In the genomic region with DNA sequence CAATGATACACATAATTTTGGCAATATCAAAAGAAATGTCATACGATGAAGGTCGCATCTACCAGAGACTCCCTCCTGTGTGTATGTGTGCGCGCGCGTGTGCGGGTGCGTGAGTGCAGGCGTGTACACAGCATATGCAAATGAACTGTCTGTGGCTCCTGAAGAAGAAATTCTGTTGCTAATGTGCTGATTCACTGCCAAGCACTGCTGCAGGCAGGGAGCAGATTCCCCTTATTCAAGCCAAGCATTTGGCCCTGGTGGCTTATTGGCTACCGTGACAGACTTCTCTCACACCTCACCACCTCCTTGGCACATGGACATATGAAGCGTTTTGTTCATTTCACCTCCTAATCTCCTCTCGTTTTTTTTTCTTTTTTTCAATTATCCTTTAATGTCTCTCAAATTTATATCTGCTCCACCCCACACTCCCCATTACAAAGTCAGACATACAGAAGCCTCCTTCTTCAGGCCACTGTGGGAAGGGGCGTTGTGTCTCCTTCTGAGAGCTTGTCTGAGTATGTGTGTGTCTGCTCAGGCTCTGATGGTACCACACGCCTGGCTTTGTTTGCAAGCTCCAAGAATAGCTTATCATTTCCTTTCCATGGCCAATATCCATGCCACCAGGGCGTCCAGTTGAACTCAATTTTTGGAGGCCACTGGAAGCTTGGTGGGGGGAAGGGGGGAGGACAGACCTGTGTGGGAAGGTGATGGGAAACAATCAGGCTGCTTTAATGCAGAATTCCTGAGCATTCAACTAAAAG, we compare ENCODE assay signal across 9 mouse cellular contexts.
A peak's percentile ranks its signal among the peaks of the same experiment; 100 is the strongest.
DNase-seq lines count a peak whose midpoint lies in the region; ATAC-seq and TF ChIP-seq lines count a peak whose summit lies in the region.
"Had no signal": no experiment of that assay in that cellular context is flagged by ENCODE, and none has a peak within 500 bp of the region (broad histone marks: within the 10 kb centered on the region; RNA-seq: fewer than 3 reads in every experiment).

No protein-coding gene starts in this region.

- WGBS in intestine, embryonic 14.5 days, result 85% methylated on average over 15 of the region's 15 CpGs
- whole genome bisulfite sequencing in intestine, postnatal 0 days, result 82% methylated on average over 15 of the region's 15 CpGs
- WGBS in heart, embryonic 10.5 days, result 73% methylated on average over 15 of the region's 15 CpGs
- 72% methylated on average over 15 of the region's 15 CpGs for WGBS in neural tube, embryonic 15.5 days

- no peak overlapping the region for H3K4me2 ChIP-seq in intestine, embryonic 14.5 days (ENCODE audit: low read length)
- no peak overlapping the region for H3K4me2 ChIP-seq in intestine, postnatal 0 days (replicated peaks; ENCODE audit: low read depth)
- H3K4me2 ChIP-seq in neural tube, embryonic 15.5 days, result no peak overlapping the region

- no peaks in the 10 kb centered on the region for H3K27me3 ChIP-seq in intestine, embryonic 14.5 days (replicated peaks; ENCODE audit: control insufficient read depth, insufficient read depth, low read length)
- H3K27me3 ChIP-seq in intestine, postnatal 0 days (replicated peaks; ENCODE audit: control insufficient read depth, insufficient read depth, low read length), result no peaks in the 10 kb centered on the region
- no peaks in the 10 kb centered on the region for H3K27me3 ChIP-seq in heart, embryonic 10.5 days (ENCODE audit: insufficient read depth, poor library complexity, severe bottlenecking)
- no peaks in the 10 kb centered on the region for H3K27me3 ChIP-seq in neural tube, embryonic 15.5 days (replicated peaks)

- H3K9ac ChIP-seq in intestine, embryonic 14.5 days (ENCODE audit: low read length), result no peak overlapping the region
- H3K9ac ChIP-seq in intestine, postnatal 0 days (ENCODE audit: low read depth, low read length), result no peak overlapping the region
- H3K9ac ChIP-seq in neural tube, embryonic 15.5 days (replicated peaks), result no peak overlapping the region

- H3K36me3 ChIP-seq in intestine, embryonic 14.5 days (ENCODE audit: control insufficient read depth, insufficient read depth, low read length), result no peaks in the 10 kb centered on the region
- no peaks in the 10 kb centered on the region for H3K36me3 ChIP-seq in intestine, postnatal 0 days (ENCODE audit: control insufficient read depth, insufficient read depth)
- no peaks in the 10 kb centered on the region for H3K36me3 ChIP-seq in heart, embryonic 10.5 days
- H3K36me3 ChIP-seq in neural tube, embryonic 15.5 days, result no peaks in the 10 kb centered on the region

- no peak for TF ChIP-seq CTCF in intestine, postnatal 0 days (IDR thresholded peaks at IDR 0.05; ENCODE audit: low read depth)

- peaks cover 8% of the 10 kb centered on the region for H3K4me1 ChIP-seq in intestine, embryonic 14.5 days (replicated peaks; ENCODE audit: control insufficient read depth, insufficient read depth, low read length)
- H3K4me1 ChIP-seq in intestine, postnatal 0 days (replicated peaks; ENCODE audit: control insufficient read depth, insufficient read depth, low read length), result no peaks in the 10 kb centered on the region; the same call in 1 of the 2 replicates
- H3K4me1 ChIP-seq in heart, embryonic 10.5 days, result peaks cover 37% of the 10 kb centered on the region
- H3K4me1 ChIP-seq in neural tube, embryonic 15.5 days, result peaks cover 20% of the 10 kb centered on the region

- H3K4me3 ChIP-seq in intestine, embryonic 14.5 days (ENCODE audit: low read depth, low read length), result no peak overlapping the region
- H3K4me3 ChIP-seq in intestine, postnatal 0 days (ENCODE audit: low read depth, low read length), result no peak overlapping the region
- H3K4me3 ChIP-seq in heart, embryonic 10.5 days, result no peak overlapping the region
- H3K4me3 ChIP-seq in neural tube, embryonic 15.5 days (replicated peaks), result no peak overlapping the region

- DNase-seq in intestine, embryonic 14.5 days (ENCODE audit: low spot score), result peak; percentile 23
- peak; percentile 69 to 83 for DNase-seq in cerebellum, adult 18-20 months
- no peak for DNase-seq in heart, embryonic 10.5 days (ENCODE audit: low spot score)
- DNase-seq in kidney, adult 9 months, result no peak
- DNase-seq in thymus, postnatal 14 days, result no peak
- DNase-seq: lung, postnatal 4 days had no signal

- ATAC-seq in intestine, embryonic 14.5 days (replicated peaks; ENCODE audit: low FRiP score, low TSS enrichment, low read depth), result no peak
- ATAC-seq in intestine, postnatal 0 days, result no peak
- peak; percentile 38; the same call in 1 of the 2 replicates for ATAC-seq in neural tube, embryonic 15.5 days (ENCODE audit: low FRiP score)
- no peak for ATAC-seq in activated CD4-positive, CD25-positive, alpha-beta regulatory T cell, adult 4 months

- H3K9me3 ChIP-seq in intestine, embryonic 14.5 days (ENCODE audit: control insufficient read depth, low read length), result no peaks in the 10 kb centered on the region
- no peaks in the 10 kb centered on the region for H3K9me3 ChIP-seq in intestine, postnatal 0 days (ENCODE audit: control insufficient read depth)
- H3K9me3 ChIP-seq in heart, embryonic 10.5 days, result no peaks in the 10 kb centered on the region
- H3K9me3 ChIP-seq in neural tube, embryonic 15.5 days (replicated peaks), result no peaks in the 10 kb centered on the region

- H3K27ac ChIP-seq in intestine, embryonic 14.5 days (ENCODE audit: low read depth), result no peak overlapping the region
- no peak overlapping the region for H3K27ac ChIP-seq in intestine, postnatal 0 days (ENCODE audit: low read depth, low read length)
- H3K27ac ChIP-seq in heart, embryonic 10.5 days, result peak overlapping the region; percentile 38; the same call in 1 of the 2 replicates
- H3K27ac ChIP-seq in neural tube, embryonic 15.5 days (replicated peaks), result no peak overlapping the region

Comparison
In these comparisons a context has a peak if more than half of its experiments do, and no peak if none do; other contexts are left out.
1. DNase-seq: peak in intestine, embryonic 14.5 days (single experiment) and cerebellum, adult 18-20 months (2 of 2); none in heart, embryonic 10.5 days (single experiment), kidney, adult 9 months (single experiment) and thymus, postnatal 14 days (single experiment).